Mouse (Mus musculus) cerebellum, adult 11 months (tissue): ENCODE results near the gene Mogat2.

Experiments used
- DNase-seq: peaks from one replicate; pipeline ENCODE4 v3.0.0; 2022

The Mogat2 gene

GRCm38 (mm10) chr7:99234916-99235315, 3.5 kb downstream of the Mogat2 start:
- DNase-seq: no peak

- no peak for DNase-seq
Observed at GRCm38 (mm10) chr7:99232571-99232970, 5.8 kb downstream of the Mogat2 start.

- DNase-seq: no peak
Observed at GRCm38 (mm10) chr7:99230061-99230747, 8.2 kb downstream of the Mogat2 start.

- no peak for DNase-seq
Observed at GRCm38 (mm10) chr7:99229411-99229810, 9.0 kb downstream of the Mogat2 start.

- no peak for DNase-seq
Observed at GRCm38 (mm10) chr7:99228825-99229224, 9.6 kb downstream of the Mogat2 start.

- DNase-seq: no peak
Observed at GRCm38 (mm10) chr7:99227267-99227666, 11.2 kb downstream of the Mogat2 start.

- no peak for DNase-seq
Observed at GRCm38 (mm10) chr7:99226662-99227061, 11.8 kb downstream of the Mogat2 start.

- DNase-seq: no peak
Observed at GRCm38 (mm10) chr7:99225421-99225820, 13.0 kb downstream of the Mogat2 start.

- no peak for DNase-seq
Observed at GRCm38 (mm10) chr7:99224648-99225190, 13.7 kb downstream of the Mogat2 start.

GRCm38 (mm10) chr7:99224225-99224624, 14.2 kb downstream of the Mogat2 start:
- no peak for DNase-seq

- no peak for DNase-seq
Observed at GRCm38 (mm10) chr7:99217338-99218074, 20.9 kb downstream of the Mogat2 start.

- no peak for DNase-seq
Observed at GRCm38 (mm10) chr7:99215347-99215855, 23.0 kb downstream of the Mogat2 start.

GRCm38 (mm10) chr7:99214621-99215185, 23.7 kb downstream of the Mogat2 start:
- no peak for DNase-seq

- no peak for DNase-seq
Observed at GRCm38 (mm10) chr7:99213686-99214085, 24.7 kb downstream of the Mogat2 start.

- no peak for DNase-seq
Observed at GRCm38 (mm10) chr7:99213056-99213455, 25.4 kb downstream of the Mogat2 start.

GRCm38 (mm10) chr7:99208704-99209103, 29.7 kb downstream of the Mogat2 start:
- no peak for DNase-seq

- DNase-seq: no peak
Observed at GRCm38 (mm10) chr7:99206364-99206763, 32.1 kb downstream of the Mogat2 start.

GRCm38 (mm10) chr7:99202163-99202562, 36.3 kb downstream of the Mogat2 start:
- no peak for DNase-seq

GRCm38 (mm10) chr7:99200290-99200689, 38.1 kb downstream of the Mogat2 start:
- DNase-seq: no peak

GRCm38 (mm10) chr7:99199451-99200175, 38.8 kb downstream of the Mogat2 start:
- DNase-seq: no peak

- no peak for DNase-seq
Observed at GRCm38 (mm10) chr7:99198811-99199210, 39.6 kb downstream of the Mogat2 start.

- DNase-seq: no peak
Observed at GRCm38 (mm10) chr7:99194511-99194910, 43.9 kb downstream of the Mogat2 start.

GRCm38 (mm10) chr7:99193926-99194325, 44.5 kb downstream of the Mogat2 start:
- no peak for DNase-seq
